Mouse (Mus musculus) intestine, postnatal 0 days (tissue): ENCODE results near the gene St8sia1. TPM values are rescaled to one million over a fixed set of nuclear protein-coding genes. Genes with fewer than 3 reads are reported as not detected.

ENCODE experiments used
- ATAC-seq: fragments of 200-750 bp; cut with Nextera tagmentation; 2 replicates; pipeline ENCODE4 v1.8.0; 2017; ENCODE audit warnings: mild to moderate bottlenecking, moderate TSS enrichment, moderate library complexity
- H3K27ac ChIP-seq: fragments of 300-500 bp; sonication (generic); 2 replicates; pipeline ENCODE4 v1.5.1; 2014; ENCODE audit warnings: mild to moderate bottlenecking, low read depth, low read length, moderate library complexity
- H3K27me3 ChIP-seq: fragments of 300-500 bp; sonication (generic); replicated peaks from 2 replicates; pipeline ENCODE4 v1.6.1; 2014; ENCODE audit warnings: low read length, mixed read lengths; ENCODE audit not compliant: control insufficient read depth, insufficient read depth
- H3K36me3 ChIP-seq: fragments of 300-500 bp; sonication (generic); 2 replicates; pipeline ENCODE4 v1.6.1; 2014; ENCODE audit warnings: mild to moderate bottlenecking, moderate library complexity; ENCODE audit not compliant: control insufficient read depth, insufficient read depth
- H3K4me1 ChIP-seq: fragments of 300-500 bp; sonication (generic); replicated peaks from 2 replicates; pipeline ENCODE4 v1.6.1; 2014; ENCODE audit warnings: antibody characterized with exemption, low read length, mixed read lengths; ENCODE audit not compliant: control insufficient read depth, insufficient read depth
- H3K4me2 ChIP-seq: fragments of 300-500 bp; sonication (generic); replicated peaks from 2 replicates; pipeline ENCODE4 v1.6.1; 2014; ENCODE audit warnings: low read depth, mild to moderate bottlenecking, moderate library complexity
- H3K4me3 ChIP-seq: fragments of 300-500 bp; sonication (generic); 2 replicates; pipeline ENCODE4 v1.5.1; 2014; ENCODE audit warnings: low read depth, low read length
- H3K9ac ChIP-seq: fragments of 300-500 bp; sonication (generic); 2 replicates; pipeline ENCODE4 v1.6.1; 2014; ENCODE audit warnings: mild to moderate bottlenecking, low read depth, low read length
- H3K9me3 ChIP-seq: fragments of 300-500 bp; sonication (generic); 2 replicates; pipeline ENCODE4 v1.6.1; 2016; ENCODE audit warnings: mixed run types; ENCODE audit not compliant: control insufficient read depth
- CTCF ChIP-seq: sonication (generic); IDR thresholded peaks from 2 replicates; pipeline ENCODE4 v1.5.1; 2016; ENCODE audit warnings: low read depth, mild to moderate bottlenecking, control low read depth, antibody characterized with exemption, moderate library complexity
- WGBS: fragments of 180-500 bp; shearing (Covaris S2); extraction: QIAGEN DNeasy Blood & Tissue Kit; methylation state at CpG from one replicate; pipeline ENCODE4 v1.1.7; 2014; 5-methylcytosine and 5-hydroxymethylcytosine counted together
- polyA plus RNA-seq: library from polyadenylated mRNA; unstranded; fragments of >200 nt; fragmentation: Nextera tagmentation; extraction: Ambion mirVana; gene quantifications from 2 replicates; pipeline ENCODE4 v1.2.1, GENCODE M21; 2015

Gene St8sia1
- polyA plus RNA-seq, 1 experiment from 2014 or later, result 0.34 TPM

- TF ChIP-seq CTCF, result no peak
Measured at GRCm38 (mm10) chr6:142869715-142870422, 94.4 kb downstream of the St8sia1 start.

GRCm38 (mm10) chr6:142867471-142868055 is 96.7 kb downstream of the St8sia1 start:
- H3K9me3 ChIP-seq, result no peaks in the 10 kb centered on the region
- no peak overlapping the region for H3K27ac ChIP-seq
- H3K36me3 ChIP-seq, result no peaks in the 10 kb centered on the region
- 31% methylated on average over 9 of the region's 9 CpGs for WGBS
- H3K4me2 ChIP-seq, result no peak overlapping the region; the same call in 1 of the 2 replicates
- H3K9ac ChIP-seq, result no peak overlapping the region
- H3K4me1 ChIP-seq, result no peaks in the 10 kb centered on the region
- no peak for TF ChIP-seq CTCF
- no peak for ATAC-seq
- H3K27me3 ChIP-seq, result no peaks in the 10 kb centered on the region
- no peak overlapping the region for H3K4me3 ChIP-seq

More at GRCm38 (mm10) chr6:142869715-142870422, 94.4 kb downstream of the St8sia1 start:
- Histone ChIP-seq H3K27me3 (no peaks in the 10 kb centered on the region), H3K9me3 (no peaks in the 10 kb centered on the region), H3K4me1 (no peaks in the 10 kb centered on the region), H3K27ac (no peak overlapping the region), H3K4me2 (no peak overlapping the region), H3K4me3 (no peak overlapping the region), H3K9ac (no peak overlapping the region), H3K36me3 (no peaks in the 10 kb centered on the region)
- WGBS, result 70% methylated on average over 7 of the region's 7 CpGs
- no peak for ATAC-seq

- Histone ChIP-seq H3K9ac (no peak overlapping the region), H3K4me1 (no peaks in the 10 kb centered on the region), H3K9me3 (no peaks in the 10 kb centered on the region), H3K4me2 (no peak overlapping the region), H3K36me3 (no peaks in the 10 kb centered on the region), H3K4me3 (no peak overlapping the region), H3K27ac (no peak overlapping the region), H3K27me3 (no peaks in the 10 kb centered on the region)
- TF ChIP-seq CTCF, result no peak
- no peak for ATAC-seq
- 94% methylated on average over 2 of the region's 2 CpGs for WGBS
Measured at GRCm38 (mm10) chr6:142867023-142867422, 97.2 kb downstream of the St8sia1 start.

GRCm38 (mm10) chr6:142865199-142865598 is 99.1 kb downstream of the St8sia1 start:
- H3K36me3 ChIP-seq, result no peaks in the 10 kb centered on the region
- WGBS, result 82% methylated on average over 6 of the region's 6 CpGs
- H3K27me3 ChIP-seq, result no peaks in the 10 kb centered on the region
- no peak for TF ChIP-seq CTCF
- no peak for ATAC-seq
- no peak overlapping the region for H3K4me3 ChIP-seq
- no peaks in the 10 kb centered on the region for H3K4me1 ChIP-seq
- H3K9ac ChIP-seq, result no peak overlapping the region
- H3K27ac ChIP-seq, result no peak overlapping the region
- H3K9me3 ChIP-seq, result no peaks in the 10 kb centered on the region
- no peak overlapping the region for H3K4me2 ChIP-seq

GRCm38 (mm10) chr6:142863881-142864280 is 100.4 kb downstream of the St8sia1 start:
- Histone ChIP-seq H3K36me3 (no peaks in the 10 kb centered on the region), H3K9me3 (no peaks in the 10 kb centered on the region), H3K27ac (no peak overlapping the region), H3K4me1 (no peaks in the 10 kb centered on the region), H3K9ac (no peak overlapping the region), H3K4me2 (no peak overlapping the region), H3K4me3 (no peak overlapping the region), H3K27me3 (no peaks in the 10 kb centered on the region)
- WGBS, result 92% methylated on average over 4 of the region's 4 CpGs
- TF ChIP-seq CTCF, result no peak
- no peak for ATAC-seq

- no peak overlapping the region for H3K9ac ChIP-seq
- no peak overlapping the region for H3K4me2 ChIP-seq
- no peaks in the 10 kb centered on the region for H3K36me3 ChIP-seq
- no peak for TF ChIP-seq CTCF
- H3K27me3 ChIP-seq, result no peaks in the 10 kb centered on the region
- H3K4me1 ChIP-seq, result no peaks in the 10 kb centered on the region
- WGBS, result 87% methylated on average over 3 of the region's 3 CpGs
- ATAC-seq, result no peak
- no peak overlapping the region for H3K27ac ChIP-seq
- no peak overlapping the region for H3K4me3 ChIP-seq
- H3K9me3 ChIP-seq, result no peaks in the 10 kb centered on the region
Measured at GRCm38 (mm10) chr6:142862265-142862664, 102.0 kb downstream of the St8sia1 start.
